Mouse (Mus musculus): ENCODE results near the gene Nphp4.

DNA sequence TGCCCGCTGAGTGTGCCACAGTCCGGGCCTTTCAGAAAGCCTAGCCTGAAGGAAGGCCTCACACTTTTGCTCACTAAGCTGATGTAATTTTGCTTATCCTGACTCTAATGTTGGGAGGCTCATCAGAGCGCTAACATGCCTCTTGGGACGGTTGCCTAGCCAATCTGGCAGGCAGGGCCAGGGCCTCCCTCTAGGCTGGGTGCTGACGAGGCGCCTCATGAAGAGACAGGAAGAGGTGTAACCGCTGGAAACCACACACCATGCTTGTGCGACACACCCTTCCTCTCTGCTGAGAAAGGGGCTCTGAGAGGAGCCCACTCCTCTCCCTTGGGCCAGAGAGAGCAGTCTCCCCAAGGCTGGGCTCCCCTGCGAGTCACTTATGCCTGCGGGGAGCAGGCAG, 30.3 kb upstream of the Nphp4 start:
- TF ChIP-seq POLR2A (IDR thresholded peaks at IDR 0.05; ENCODE audit: control insufficient read depth, low read depth, low read length) (no peak), CTCF (IDR thresholded peaks at IDR 0.05; ENCODE audit: control insufficient read depth, insufficient read depth, insufficient replicate concordance, low read depth, low read length) (no peak)
